Mouse (Mus musculus) stomach, embryonic 16.5 days (tissue): ENCODE data around the gene Slc38a10. TPM values are rescaled to one million over a fixed set of nuclear protein-coding genes. Genes with fewer than 3 reads are reported as not detected.
A peak's percentile ranks its signal among the peaks of the same experiment; 100 is the strongest.

ENCODE experiments used
- ATAC-seq: fragments of 200-750 bp; cut with Nextera tagmentation; 2 replicates; pipeline ENCODE4 v1.8.0; 2017; ENCODE audit warnings: moderate number of reproducible peaks, moderate TSS enrichment; ENCODE audit not compliant: insufficient read depth, low FRiP score
- H3K27ac ChIP-seq: fragments of 300-500 bp; sonication (generic); 2 replicates; pipeline ENCODE4 v1.5.1; 2014; ENCODE audit warnings: low read length
- H3K27me3 ChIP-seq: fragments of 300-500 bp; sonication (generic); 2 replicates; pipeline ENCODE4 v1.6.1; 2014; ENCODE audit warnings: low read length, control low read depth, mixed read lengths; ENCODE audit not compliant: control insufficient read depth, insufficient read depth
- H3K36me3 ChIP-seq: fragments of 300-500 bp; sonication (generic); 2 replicates; pipeline ENCODE4 v1.6.1; 2014; ENCODE audit warnings: low read length; ENCODE audit not compliant: control insufficient read depth, insufficient read depth
- H3K4me1 ChIP-seq: fragments of 300-500 bp; sonication (generic); 2 replicates; pipeline ENCODE4 v1.6.1; 2014; ENCODE audit warnings: low read length, control low read depth, mixed read lengths; ENCODE audit not compliant: control insufficient read depth, insufficient read depth
- H3K4me2 ChIP-seq: fragments of 300-500 bp; sonication (generic); 2 replicates; pipeline ENCODE4 v1.6.1; 2014; ENCODE audit warnings: low read depth, low read length, mixed read lengths
- H3K4me3 ChIP-seq: fragments of 300-500 bp; sonication (generic); replicated peaks from 2 replicates; pipeline ENCODE4 v1.5.1; 2014; ENCODE audit warnings: mild to moderate bottlenecking, low read length
- H3K9ac ChIP-seq: fragments of 300-500 bp; sonication (generic); 2 replicates; pipeline ENCODE4 v1.6.1; 2014; ENCODE audit warnings: low read length
- H3K9me3 ChIP-seq: fragments of 300-500 bp; sonication (generic); replicated peaks from 2 replicates; pipeline ENCODE4 v1.6.1; 2016; ENCODE audit warnings: low read length, control low read depth; ENCODE audit not compliant: control insufficient read depth
- WGBS: fragments of 180-500 bp; shearing (Covaris S2); extraction: QIAGEN DNeasy Blood & Tissue Kit; methylation state at CpG from one replicate; pipeline ENCODE4 v1.1.7; 2014; 5-methylcytosine and 5-hydroxymethylcytosine counted together
- polyA plus RNA-seq: library from polyadenylated mRNA; unstranded; fragments of >200 nt; fragmentation: Nextera tagmentation; extraction: Ambion mirVana; gene quantifications from 2 replicates; pipeline ENCODE4 v1.2.1, GENCODE M21; 2015

Gene Slc38a10
- polyA plus RNA-seq, 1 experiment from 2014 or later = 95.9 TPM

DNA sequence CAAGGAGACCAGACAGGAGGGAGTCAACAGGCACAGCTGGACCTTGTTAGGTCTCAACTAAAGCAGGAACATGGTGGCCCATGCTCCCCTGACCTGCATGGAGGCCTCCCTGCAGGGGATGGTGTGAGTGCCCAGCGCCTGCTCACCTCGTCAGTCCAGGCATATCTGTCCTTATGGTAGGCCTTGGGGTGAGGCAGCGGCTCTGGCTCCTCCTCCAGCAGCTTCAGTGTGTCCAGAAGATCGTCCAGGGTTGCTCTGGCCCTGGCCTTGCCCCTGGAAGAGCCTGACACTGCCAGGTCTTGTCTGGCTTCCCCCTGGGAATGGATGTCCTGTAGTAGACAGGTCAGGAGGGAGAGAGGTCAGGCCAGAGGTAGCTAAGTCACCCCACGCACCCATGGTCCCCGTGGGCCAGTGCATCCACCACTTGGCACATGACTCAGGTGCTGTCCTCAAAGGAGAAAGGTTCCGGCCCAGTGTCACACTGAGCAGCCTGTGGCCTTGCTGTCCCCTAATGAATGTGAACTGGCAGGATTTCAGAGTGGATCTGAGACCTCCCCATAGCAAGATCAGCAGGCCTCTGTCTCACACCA, 79.3 kb downstream of the Slc38a10 start:
- WGBS = 81% methylated on average over 7 of the region's 7 CpGs
- no peak overlapping the region for H3K4me2 ChIP-seq
- 0 out of 2 replicates have a peak, but pooled peaks cover 8% of the 10 kb centered on the region for H3K36me3 ChIP-seq
- H3K9ac ChIP-seq = no peak overlapping the region
- H3K9me3 ChIP-seq = no peaks in the 10 kb centered on the region
- H3K4me1 ChIP-seq = 0 out of 2 replicates have a peak, but pooled peaks cover 6% of the 10 kb centered on the region
- no peak for ATAC-seq
- no peaks in the 10 kb centered on the region for H3K27me3 ChIP-seq
- no peak overlapping the region for H3K27ac ChIP-seq
- H3K4me3 ChIP-seq = no peak overlapping the region

DNA sequence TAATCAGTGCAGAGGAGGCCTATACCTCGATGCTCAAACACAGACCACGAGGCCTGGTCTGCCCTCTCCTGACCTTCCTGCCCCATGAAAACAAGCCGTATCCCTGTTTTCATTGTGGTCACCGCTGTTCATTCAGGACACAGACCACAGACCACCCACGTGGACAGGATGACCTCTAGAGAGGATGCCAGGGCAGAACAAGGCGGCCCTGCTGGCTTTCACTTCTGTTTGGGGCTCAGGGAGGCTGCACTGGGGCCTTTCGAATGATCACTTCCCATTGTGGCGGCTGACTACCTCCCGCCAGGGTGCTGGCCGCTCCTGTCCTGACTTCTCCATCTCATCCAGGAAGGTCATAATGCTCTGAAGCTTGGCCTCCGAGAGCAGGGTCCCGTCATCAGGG, 80.1 kb downstream of the Slc38a10 start:
- H3K4me3 ChIP-seq = no peak overlapping the region
- 0 out of 2 replicates have a peak, but pooled peaks cover 8% of the 10 kb centered on the region for H3K36me3 ChIP-seq
- H3K27ac ChIP-seq = no peak overlapping the region
- H3K4me1 ChIP-seq = 0 out of 2 replicates have a peak, but pooled peaks cover 6% of the 10 kb centered on the region
- no peaks in the 10 kb centered on the region for H3K9me3 ChIP-seq
- no peak overlapping the region for H3K4me2 ChIP-seq
- H3K27me3 ChIP-seq = no peaks in the 10 kb centered on the region
- no peak for ATAC-seq
- 59% methylated on average over 12 of the region's 12 CpGs for WGBS
- no peak overlapping the region for H3K9ac ChIP-seq

DNA sequence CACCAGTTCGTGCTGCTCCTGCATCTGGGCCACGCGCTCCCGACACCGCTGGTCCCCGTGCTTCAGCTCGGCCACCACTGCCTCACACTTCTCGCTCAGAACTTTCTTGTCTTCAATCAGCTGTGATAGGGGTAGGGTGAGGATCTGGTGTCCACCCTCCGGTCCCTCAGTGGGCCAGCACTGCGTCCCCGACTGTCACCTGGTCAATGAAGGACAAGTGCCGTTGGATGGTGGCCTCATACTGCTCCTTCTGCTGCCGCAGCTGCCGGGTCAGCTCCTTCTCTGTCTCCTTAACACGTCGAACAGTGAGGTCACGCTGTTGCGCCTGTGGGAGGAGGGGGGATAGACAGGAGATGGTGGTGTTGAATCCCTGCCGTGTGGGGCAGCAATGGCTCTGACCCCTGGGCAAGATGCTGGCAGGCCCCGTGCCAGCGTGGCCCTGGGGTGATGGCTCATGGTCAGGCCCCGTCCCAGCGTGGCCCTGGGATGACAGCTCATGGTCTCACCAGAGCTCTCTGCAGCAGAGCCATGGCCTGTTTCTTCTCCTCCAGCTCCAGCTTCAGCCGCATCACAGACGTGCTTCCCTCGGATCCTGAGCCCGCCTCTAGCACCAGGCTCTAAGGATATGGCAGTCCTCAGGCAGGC, 80.7 kb downstream of the Slc38a10 start:
- H3K9ac ChIP-seq = no peak overlapping the region
- H3K4me1 ChIP-seq = 0 out of 2 replicates have a peak, but pooled peaks cover 6% of the 10 kb centered on the region
- H3K9me3 ChIP-seq = no peaks in the 10 kb centered on the region
- H3K27ac ChIP-seq = no peak overlapping the region
- 0 out of 2 replicates have a peak, but pooled peaks cover 8% of the 10 kb centered on the region for H3K36me3 ChIP-seq
- H3K4me3 ChIP-seq = no peak overlapping the region
- H3K27me3 ChIP-seq = no peaks in the 10 kb centered on the region
- ATAC-seq = no peak
- 91% methylated on average over 27 of the region's 27 CpGs for WGBS
- H3K4me2 ChIP-seq = no peak overlapping the region

DNA sequence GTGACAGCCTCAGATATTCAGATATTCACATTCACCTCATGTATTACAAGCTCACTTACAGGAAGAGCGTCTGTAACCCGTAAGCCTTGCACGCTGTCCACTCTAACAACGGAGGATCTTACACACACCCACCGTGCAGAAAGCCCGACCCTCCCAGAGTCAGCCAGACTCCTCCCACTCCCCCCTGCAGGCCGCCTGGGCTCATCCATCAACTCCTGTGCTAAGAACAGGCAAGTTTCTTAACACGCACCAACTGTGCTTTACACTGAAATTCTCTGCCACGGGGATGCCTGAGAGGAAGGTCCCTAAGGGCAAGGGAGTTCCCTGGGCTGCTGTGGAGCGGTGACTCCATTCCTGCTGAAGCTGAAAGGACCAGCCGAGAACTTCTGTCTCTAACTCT, 81.9 kb downstream of the Slc38a10 start:
- H3K36me3 ChIP-seq = peaks cover 10% of the 10 kb centered on the region; the same call in 1 of the 2 replicates
- ATAC-seq = no peak
- no peak overlapping the region for H3K9ac ChIP-seq
- no peak overlapping the region for H3K4me2 ChIP-seq
- H3K4me1 ChIP-seq = 0 out of 2 replicates have a peak, but pooled peaks cover 6% of the 10 kb centered on the region
- H3K9me3 ChIP-seq = no peaks in the 10 kb centered on the region
- 33% methylated on average over 11 of the region's 11 CpGs for WGBS
- no peak overlapping the region for H3K27ac ChIP-seq
- H3K27me3 ChIP-seq = no peaks in the 10 kb centered on the region
- no peak overlapping the region for H3K4me3 ChIP-seq

DNA sequence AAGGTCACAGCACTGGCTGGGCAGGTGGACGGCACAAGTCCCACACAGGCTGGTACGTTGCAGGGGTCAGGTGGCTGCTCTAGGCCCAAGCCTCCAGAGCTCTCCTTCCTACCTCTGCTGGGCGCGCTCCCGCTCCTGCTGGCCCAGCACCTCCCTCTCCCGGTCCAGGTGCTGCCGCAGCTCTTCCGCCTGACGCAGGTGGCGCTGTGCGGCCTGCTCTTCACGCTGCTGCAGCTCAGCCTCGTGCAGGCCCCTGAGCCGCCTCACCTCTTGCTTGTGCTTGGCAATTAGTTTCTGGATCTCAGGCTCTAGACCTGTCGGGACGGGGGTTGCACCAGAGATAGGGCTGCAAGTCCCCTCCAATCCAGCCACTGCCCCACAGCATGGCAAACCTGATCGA, 83.3 kb downstream of the Slc38a10 start:
- WGBS = 65% methylated on average over 17 of the region's 17 CpGs
- Histone ChIP-seq H3K36me3 (peaks cover 11% of the 10 kb centered on the region; the same call in 1 of the 2 replicates), H3K27ac (no peak overlapping the region), H3K4me1 (0 out of 2 replicates have a peak, but pooled peaks cover 6% of the 10 kb centered on the region), H3K27me3 (no peaks in the 10 kb centered on the region), H3K9me3 (no peaks in the 10 kb centered on the region), H3K4me3 (no peak overlapping the region), H3K4me2 (no peak overlapping the region), H3K9ac (no peak overlapping the region)
- no peak for ATAC-seq

DNA sequence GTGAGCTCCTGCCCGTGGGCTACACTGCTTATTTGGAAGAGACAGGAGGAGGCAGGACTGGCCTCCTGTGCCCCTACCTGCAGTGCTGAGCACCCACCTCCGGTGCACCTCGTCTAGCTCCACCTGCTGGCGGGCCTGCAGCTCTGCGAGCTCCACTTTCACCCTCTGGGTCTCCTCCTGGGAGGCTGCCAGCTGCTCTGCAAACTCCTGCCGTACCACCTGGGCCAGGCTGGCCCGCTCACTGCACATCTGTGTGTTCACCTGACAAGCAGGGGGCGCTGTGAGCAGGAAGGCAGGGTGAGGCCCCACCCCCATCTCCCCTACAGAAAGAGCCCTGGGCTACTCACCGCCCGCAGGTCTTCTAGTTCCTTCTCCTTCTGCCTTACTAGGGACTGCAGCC, 85.9 kb downstream of the Slc38a10 start:
- Histone ChIP-seq H3K4me3 (no peak overlapping the region), H3K4me2 (no peak overlapping the region), H3K4me1 (peaks cover 10% of the 10 kb centered on the region), H3K9me3 (no peaks in the 10 kb centered on the region), H3K27ac (no peak overlapping the region), H3K27me3 (no peaks in the 10 kb centered on the region), H3K36me3 (peaks cover 8% of the 10 kb centered on the region; the same call in 1 of the 2 replicates), H3K9ac (no peak overlapping the region)
- ATAC-seq = peak; percentile 32; the same call in 1 of the 2 replicates
- 34% methylated on average over 10 of the region's 10 CpGs for WGBS

DNA sequence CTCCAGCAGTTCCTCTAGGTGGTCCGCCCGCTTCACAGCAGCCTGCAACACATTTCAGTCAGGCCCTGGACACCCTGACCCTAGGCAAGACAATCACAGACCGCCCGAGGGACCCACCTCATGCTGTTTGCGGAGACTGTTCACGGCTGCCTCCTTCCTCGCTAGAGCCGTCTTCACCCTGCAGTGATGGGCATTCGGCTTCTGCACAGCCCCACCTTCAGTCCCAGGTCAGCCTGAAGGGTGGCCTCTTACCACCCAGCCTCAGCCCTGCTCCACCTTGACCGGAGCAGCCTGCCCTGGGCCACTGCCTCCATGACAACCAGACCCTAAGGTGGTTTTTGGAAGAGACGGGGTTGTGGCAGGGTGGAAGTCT, 86.5 kb downstream of the Slc38a10 start:
- Histone ChIP-seq H3K36me3 (peaks cover 4% of the 10 kb centered on the region; the same call in 1 of the 2 replicates), H3K9ac (no peak overlapping the region), H3K27me3 (no peaks in the 10 kb centered on the region), H3K27ac (no peak overlapping the region), H3K9me3 (no peaks in the 10 kb centered on the region), H3K4me2 (no peak overlapping the region), H3K4me3 (no peak overlapping the region), H3K4me1 (peaks cover 9% of the 10 kb centered on the region)
- ATAC-seq = no peak
- 94% methylated on average over 11 of the region's 11 CpGs for WGBS

DNA sequence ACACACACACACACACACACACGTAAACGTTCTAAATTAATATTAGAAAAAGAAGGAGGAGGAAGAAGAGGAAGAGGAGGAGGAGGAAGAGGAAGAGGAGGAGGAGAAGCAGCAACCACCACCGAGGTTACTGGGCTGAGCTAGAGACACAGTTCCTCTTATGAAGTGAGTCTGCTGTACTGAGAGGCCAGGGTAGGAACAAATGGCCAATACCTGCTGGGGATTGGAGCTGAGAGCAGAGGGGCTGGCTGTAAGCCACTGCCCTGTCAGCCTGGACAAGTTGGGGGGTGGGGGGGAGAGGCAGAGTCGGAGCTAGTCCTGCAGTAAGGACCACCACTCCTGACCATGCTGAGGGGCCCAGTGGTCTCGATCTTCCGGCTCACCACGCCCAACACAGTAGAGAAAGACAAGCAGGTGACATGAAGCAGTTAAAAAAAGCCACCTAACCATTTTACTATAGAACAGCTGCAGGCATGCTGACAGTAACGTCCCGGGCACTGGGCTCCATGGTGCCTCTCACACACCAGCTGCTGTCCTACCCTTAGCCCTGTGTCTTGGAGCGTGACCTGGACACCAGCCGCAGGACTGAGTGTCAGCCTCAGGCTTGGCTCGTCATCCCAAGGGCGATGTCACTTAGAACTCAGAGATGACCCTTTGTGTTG, 87.0 kb downstream of the Slc38a10 start:
- ATAC-seq = no peak
- WGBS = 83% methylated on average over 13 of the region's 13 CpGs
- Histone ChIP-seq H3K9ac (no peak overlapping the region), H3K4me1 (peaks cover 5% of the 10 kb centered on the region), H3K4me3 (no peak overlapping the region), H3K9me3 (no peaks in the 10 kb centered on the region), H3K4me2 (no peak overlapping the region), H3K36me3 (peaks cover 4% of the 10 kb centered on the region; the same call in 1 of the 2 replicates), H3K27ac (no peak overlapping the region), H3K27me3 (no peaks in the 10 kb centered on the region)

DNA sequence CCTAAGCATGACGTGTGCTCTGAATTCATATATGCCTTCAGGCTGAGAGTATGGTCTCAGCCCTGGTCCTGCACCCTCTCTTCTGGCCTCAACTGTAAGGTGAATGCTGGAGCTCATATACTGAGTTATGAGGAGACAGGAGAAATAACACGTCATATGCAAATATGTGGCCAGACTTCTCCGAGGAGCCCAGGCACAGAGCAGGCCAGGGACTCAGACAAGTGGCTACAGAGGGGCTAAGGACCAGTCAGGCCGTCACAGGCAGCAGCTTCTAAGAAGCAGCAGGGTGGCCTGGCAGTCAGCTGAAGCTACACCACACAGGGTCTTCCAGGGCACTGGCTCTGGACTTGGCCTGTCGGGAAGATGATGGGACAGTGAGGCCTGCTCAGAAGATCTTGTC, 87.8 kb downstream of the Slc38a10 start:
- Histone ChIP-seq H3K4me3 (no peak overlapping the region), H3K4me2 (no peak overlapping the region), H3K9ac (no peak overlapping the region), H3K27ac (no peak overlapping the region), H3K9me3 (no peaks in the 10 kb centered on the region), H3K27me3 (no peaks in the 10 kb centered on the region), H3K4me1 (peaks cover 5% of the 10 kb centered on the region), H3K36me3 (peaks cover 4% of the 10 kb centered on the region; the same call in 1 of the 2 replicates)
- no peak for ATAC-seq
- 78% methylated on average over 5 of the region's 5 CpGs for WGBS
